Mouse (Mus musculus) intestine, postnatal 0 days (tissue): ENCODE data around the gene Amotl1. TPM values are rescaled to one million over a fixed set of nuclear protein-coding genes. Genes with fewer than 3 reads are reported as not detected.
A peak's percentile ranks its signal among the peaks of the same experiment; 100 is the strongest.

ENCODE experiments used
- ATAC-seq: fragments of 200-750 bp; cut with Nextera tagmentation; 2 replicates; pipeline ENCODE4 v1.8.0; 2017; ENCODE audit warnings: mild to moderate bottlenecking, moderate TSS enrichment, moderate library complexity
- H3K27ac ChIP-seq: fragments of 300-500 bp; sonication (generic); 2 replicates; pipeline ENCODE4 v1.5.1; 2014; ENCODE audit warnings: mild to moderate bottlenecking, low read depth, low read length, moderate library complexity
- H3K27me3 ChIP-seq: fragments of 300-500 bp; sonication (generic); replicated peaks from 2 replicates; pipeline ENCODE4 v1.6.1; 2014; ENCODE audit warnings: low read length, mixed read lengths; ENCODE audit not compliant: control insufficient read depth, insufficient read depth
- H3K36me3 ChIP-seq: fragments of 300-500 bp; sonication (generic); 2 replicates; pipeline ENCODE4 v1.6.1; 2014; ENCODE audit warnings: mild to moderate bottlenecking, moderate library complexity; ENCODE audit not compliant: control insufficient read depth, insufficient read depth
- H3K4me1 ChIP-seq: fragments of 300-500 bp; sonication (generic); replicated peaks from 2 replicates; pipeline ENCODE4 v1.6.1; 2014; ENCODE audit warnings: antibody characterized with exemption, low read length, mixed read lengths; ENCODE audit not compliant: control insufficient read depth, insufficient read depth
- H3K4me2 ChIP-seq: fragments of 300-500 bp; sonication (generic); replicated peaks from 2 replicates; pipeline ENCODE4 v1.6.1; 2014; ENCODE audit warnings: low read depth, mild to moderate bottlenecking, moderate library complexity
- H3K4me3 ChIP-seq: fragments of 300-500 bp; sonication (generic); 2 replicates; pipeline ENCODE4 v1.5.1; 2014; ENCODE audit warnings: low read depth, low read length
- H3K9ac ChIP-seq: fragments of 300-500 bp; sonication (generic); 2 replicates; pipeline ENCODE4 v1.6.1; 2014; ENCODE audit warnings: mild to moderate bottlenecking, low read depth, low read length
- H3K9me3 ChIP-seq: fragments of 300-500 bp; sonication (generic); 2 replicates; pipeline ENCODE4 v1.6.1; 2016; ENCODE audit warnings: mixed run types; ENCODE audit not compliant: control insufficient read depth
- CTCF ChIP-seq: sonication (generic); IDR thresholded peaks from 2 replicates; pipeline ENCODE4 v1.5.1; 2016; ENCODE audit warnings: low read depth, mild to moderate bottlenecking, control low read depth, antibody characterized with exemption, moderate library complexity
- WGBS: fragments of 180-500 bp; shearing (Covaris S2); extraction: QIAGEN DNeasy Blood & Tissue Kit; methylation state at CpG from one replicate; pipeline ENCODE4 v1.1.7; 2014; 5-methylcytosine and 5-hydroxymethylcytosine counted together
- polyA plus RNA-seq: library from polyadenylated mRNA; unstranded; fragments of >200 nt; fragmentation: Nextera tagmentation; extraction: Ambion mirVana; gene quantifications from 2 replicates; pipeline ENCODE4 v1.2.1, GENCODE M21; 2015

Gene Amotl1
- polyA plus RNA-seq, result 3.2 and 3.6 TPM in 2 replicates

DNA sequence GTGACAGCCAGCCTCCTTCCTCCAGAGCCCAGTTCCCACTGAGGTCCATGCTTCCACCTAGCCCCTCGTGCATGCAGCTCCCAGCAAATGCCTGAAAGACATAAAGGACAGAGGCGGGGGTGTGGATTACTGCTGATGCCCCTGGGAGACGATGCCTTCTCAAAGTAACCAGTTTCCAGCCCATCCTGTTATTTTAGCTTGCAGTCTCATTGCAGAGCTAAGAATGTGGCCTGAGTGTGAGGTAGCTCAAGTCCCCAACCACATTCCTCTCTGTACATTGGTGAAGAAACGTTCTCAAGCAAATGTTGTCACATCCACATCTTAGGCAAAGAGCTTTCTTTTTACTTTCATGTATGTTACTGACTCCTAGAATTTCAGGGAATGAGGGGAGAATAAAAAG lies at the start of gene Amotl1:
Gene Amotl1 (minus strand): TSS at position 101 of the 400 bp plus-strand sequence.
- no peaks in the 10 kb centered on the region for H3K36me3 ChIP-seq
- H3K9me3 ChIP-seq, result no peaks in the 10 kb centered on the region
- no peak within 1 kb of the TSS for H3K4me3 ChIP-seq
- ATAC-seq, result no peak
- no peaks in the 10 kb centered on the region for H3K27me3 ChIP-seq
- no peak within 1 kb of the TSS for H3K4me2 ChIP-seq
- no peak within 1 kb of the TSS for H3K9ac ChIP-seq
- H3K27ac ChIP-seq, result no peak within 1 kb of the TSS
- TF ChIP-seq CTCF, result no peak
- H3K4me1 ChIP-seq, result no peaks in the 10 kb centered on the region
- 65% methylated on average over 4 of the region's 4 CpGs for WGBS

DNA sequence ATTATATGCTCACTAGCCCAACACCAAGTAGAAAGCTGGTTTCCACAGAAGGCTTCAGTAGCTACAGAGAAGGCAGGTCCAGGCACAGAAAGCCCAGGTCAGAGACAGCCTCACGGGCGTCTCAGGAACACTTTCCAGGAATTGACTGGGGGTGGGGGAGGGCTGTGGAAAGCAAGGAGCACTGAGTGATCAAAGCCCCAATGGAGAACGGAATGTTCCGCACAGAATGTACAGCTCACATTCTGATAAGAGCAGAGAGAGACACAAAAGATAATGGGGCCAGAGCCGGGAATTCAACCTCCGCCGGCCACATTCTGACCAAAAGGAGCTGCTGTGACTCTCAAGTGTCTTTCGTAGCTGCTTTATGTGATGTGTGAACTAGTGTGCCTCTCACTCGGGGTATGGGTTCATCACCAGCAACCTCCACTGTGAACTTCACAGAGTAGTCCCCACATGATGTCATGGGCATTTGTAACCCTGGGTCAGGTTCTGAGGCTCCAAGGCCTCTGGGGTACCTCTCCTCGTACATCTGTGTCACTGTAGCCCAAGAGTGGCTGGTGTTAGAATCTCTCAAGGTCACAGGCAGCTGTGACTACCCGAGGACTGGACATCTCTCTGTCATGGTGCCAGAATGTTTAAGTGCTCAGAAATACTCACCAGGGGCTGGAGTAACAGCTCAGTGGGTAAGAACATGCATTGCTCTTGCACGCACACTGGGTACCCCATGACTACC lies 44.7 kb upstream of the Amotl1 start:
- Histone ChIP-seq H3K36me3 (no peaks in the 10 kb centered on the region), H3K4me3 (no peak overlapping the region), H3K27ac (no peak overlapping the region), H3K9ac (no peak overlapping the region), H3K4me2 (no peak overlapping the region), H3K27me3 (no peaks in the 10 kb centered on the region), H3K9me3 (no peaks in the 10 kb centered on the region), H3K4me1 (no peaks in the 10 kb centered on the region)
- 56% methylated on average over 12 of the region's 12 CpGs for WGBS
- TF ChIP-seq CTCF, result no peak
- peak; percentile 61 for ATAC-seq

DNA sequence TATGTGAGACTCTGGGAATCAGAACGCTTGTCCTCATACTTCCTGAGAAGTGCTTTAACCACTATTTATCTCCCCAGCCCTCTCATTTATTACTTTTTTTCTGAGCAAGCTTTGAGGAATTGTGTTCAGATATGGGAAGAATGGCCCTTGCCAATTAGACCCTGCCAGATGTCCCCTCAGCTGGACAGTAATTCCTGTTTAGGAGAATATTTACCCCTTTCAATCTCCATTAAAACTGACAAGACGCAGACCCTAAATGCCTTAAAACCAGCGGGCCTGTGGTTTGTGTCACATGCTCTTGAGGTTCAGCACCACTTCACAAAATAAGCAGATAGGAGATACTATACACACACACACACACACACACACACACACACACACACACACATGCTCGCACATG lies 39.5 kb upstream of the Amotl1 start:
- H3K9me3 ChIP-seq, result no peaks in the 10 kb centered on the region
- no peaks in the 10 kb centered on the region for H3K36me3 ChIP-seq
- H3K4me2 ChIP-seq, result no peak overlapping the region
- no peak overlapping the region for H3K4me3 ChIP-seq
- 48% methylated on average over 4 of the region's 4 CpGs for WGBS
- no peaks in the 10 kb centered on the region for H3K27me3 ChIP-seq
- no peak for ATAC-seq
- H3K4me1 ChIP-seq, result no peaks in the 10 kb centered on the region
- no peak overlapping the region for H3K9ac ChIP-seq
- H3K27ac ChIP-seq, result no peak overlapping the region
- no peak for TF ChIP-seq CTCF

DNA sequence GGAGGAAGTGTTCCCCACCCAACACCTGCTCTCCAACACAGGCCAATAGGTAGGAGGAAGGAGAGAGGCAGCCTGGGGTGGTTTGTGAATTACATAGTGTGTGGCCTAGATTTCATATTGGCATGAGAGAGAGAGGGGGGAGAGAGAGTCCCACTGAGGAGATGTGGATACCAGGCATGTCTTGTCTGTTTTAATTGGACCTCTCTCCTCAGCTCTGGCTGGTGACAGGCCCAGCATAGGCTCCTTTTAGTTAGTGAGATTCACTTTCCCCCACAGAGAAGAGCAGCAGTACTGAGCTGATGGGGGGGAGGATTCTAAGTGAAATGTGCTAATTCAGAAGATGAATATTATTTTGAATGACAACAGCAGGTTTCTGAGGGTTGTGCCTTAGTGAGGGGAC lies 37.9 kb upstream of the Amotl1 start:
- Histone ChIP-seq H3K27me3 (no peaks in the 10 kb centered on the region), H3K9ac (no peak overlapping the region), H3K4me2 (no peak overlapping the region), H3K4me3 (no peak overlapping the region), H3K27ac (no peak overlapping the region), H3K9me3 (no peaks in the 10 kb centered on the region), H3K4me1 (no peaks in the 10 kb centered on the region), H3K36me3 (no peaks in the 10 kb centered on the region)
- no peak for TF ChIP-seq CTCF
- ATAC-seq, result no peak

DNA sequence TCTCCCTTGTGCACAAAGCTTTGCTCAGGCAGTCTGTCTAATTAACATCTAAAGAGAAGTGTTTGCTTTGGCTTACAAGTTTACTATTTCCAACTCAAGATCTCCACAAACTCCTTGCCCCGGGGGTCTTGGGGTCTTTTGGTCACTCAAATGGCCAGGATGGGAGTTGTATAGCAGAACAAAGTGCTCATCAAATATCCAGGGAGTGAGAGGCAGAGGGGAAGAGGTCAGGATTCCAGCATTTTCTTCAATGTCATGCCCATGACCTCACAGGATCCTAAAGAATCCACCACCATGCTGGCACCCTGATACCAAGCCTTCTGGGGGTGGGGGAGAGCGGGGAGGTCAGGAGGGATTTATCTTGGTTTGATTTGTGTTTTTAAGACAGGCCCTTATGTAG lies 35.7 kb upstream of the Amotl1 start:
- Histone ChIP-seq H3K36me3 (no peaks in the 10 kb centered on the region), H3K27ac (no peak overlapping the region), H3K9ac (no peak overlapping the region), H3K4me1 (no peaks in the 10 kb centered on the region), H3K9me3 (no peaks in the 10 kb centered on the region), H3K4me2 (no peak overlapping the region), H3K4me3 (no peak overlapping the region), H3K27me3 (no peaks in the 10 kb centered on the region)
- TF ChIP-seq CTCF, result no peak
- WGBS, result 59% methylated on average over 2 of the region's 2 CpGs
- ATAC-seq, result no peak

DNA sequence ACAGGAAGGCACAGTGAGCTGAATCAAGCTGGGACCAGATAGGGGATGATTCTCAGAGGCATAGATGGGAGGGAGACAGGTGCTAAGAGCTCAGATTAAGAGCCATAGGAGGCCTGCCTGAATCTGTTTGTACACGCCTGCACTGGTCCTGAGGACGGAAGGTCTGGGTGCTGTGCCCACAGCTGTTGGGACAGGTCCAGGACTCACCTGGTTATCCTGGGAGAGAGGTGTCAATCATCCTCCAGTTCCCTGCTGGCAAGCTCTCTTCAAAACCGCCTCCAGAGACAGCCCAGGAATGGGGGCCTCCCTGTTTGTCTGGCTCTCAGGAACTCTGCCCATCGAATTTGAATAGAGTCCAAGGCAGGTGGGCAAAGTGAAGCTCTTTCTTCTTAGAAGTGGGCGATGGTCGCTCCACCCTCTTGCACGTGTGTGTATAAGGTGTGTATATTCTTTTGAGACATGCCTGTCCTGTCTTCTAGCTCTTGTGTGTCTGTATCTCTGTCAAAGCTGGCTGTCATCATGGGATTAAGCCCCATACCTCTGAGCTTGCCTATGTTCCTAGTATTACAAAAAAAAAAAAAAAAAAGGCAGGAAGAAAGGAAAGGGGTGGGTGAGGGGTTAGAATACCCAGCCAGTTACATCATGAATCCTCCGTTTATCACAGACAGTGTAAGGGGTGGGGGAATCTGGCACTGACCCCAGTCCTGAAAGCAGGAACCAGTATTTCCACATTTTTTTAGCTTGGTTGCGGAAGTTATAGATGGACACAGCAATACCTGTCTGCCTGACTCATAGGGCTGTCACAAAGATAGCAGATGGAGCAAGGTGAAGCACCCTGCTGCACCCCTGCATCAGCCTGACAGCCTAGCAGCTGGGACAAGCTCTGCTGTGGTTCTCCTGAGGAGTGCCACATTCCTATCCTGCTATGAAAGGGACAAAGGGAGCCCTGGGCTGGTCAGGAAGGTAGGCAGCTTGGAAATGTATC lies 31.1 kb upstream of the Amotl1 start:
- peak; percentile 70 for ATAC-seq
- no peaks in the 10 kb centered on the region for H3K36me3 ChIP-seq
- no peak overlapping the region for H3K4me2 ChIP-seq
- 36% methylated on average over 9 of the region's 9 CpGs for WGBS
- TF ChIP-seq CTCF, result no peak
- no peak overlapping the region for H3K4me3 ChIP-seq
- no peak overlapping the region for H3K27ac ChIP-seq
- no peaks in the 10 kb centered on the region for H3K4me1 ChIP-seq
- no peak overlapping the region for H3K9ac ChIP-seq
- H3K27me3 ChIP-seq, result no peaks in the 10 kb centered on the region
- no peaks in the 10 kb centered on the region for H3K9me3 ChIP-seq
